Mouse (Mus musculus) myocyte (in vitro differentiated cells): ENCODE measurements around the gene Il1b.

Source experiments
- CEBPB ChIP-seq: IDR thresholded peaks from 2 replicates; pipeline ENCODE4 v1.6.1; 2011; ENCODE audit warnings: mild to moderate bottlenecking, moderate library complexity; ENCODE audit not compliant: poor library complexity, insufficient read depth, severe bottlenecking
- E2F4 ChIP-seq: IDR thresholded peaks from one replicate; pipeline ENCODE4 v1.6.1; 2011; ENCODE audit warnings: mild to moderate bottlenecking, control low read depth, moderate library complexity; ENCODE audit not compliant: insufficient read depth
- MYOD1 ChIP-seq, 3 experiments: IDR thresholded peaks; one replicate each; pipeline ENCODE4 v1.6.1; 2011; ENCODE audit warnings: control low read depth in 2 of 3, low read depth in 2 of 3, mild to moderate bottlenecking in 2 of 3, moderate library complexity in 1 of 3; ENCODE audit not compliant: insufficient read length in 2 of 3, control insufficient read depth in 1 of 3
- POLR2A ChIP-seq: IDR thresholded peaks from one replicate; pipeline ENCODE4 v1.6.1; 2011; ENCODE audit warnings: low read depth, mild to moderate bottlenecking, control low read depth, moderate library complexity; ENCODE audit not compliant: insufficient read length
- POLR2AphosphoS2 ChIP-seq: IDR thresholded peaks from one replicate; pipeline ENCODE4 v1.6.1; 2011; ENCODE audit warnings: low read depth, control low read depth; ENCODE audit not compliant: insufficient read length
- USF1 ChIP-seq: IDR thresholded peaks from one replicate; pipeline ENCODE4 v1.6.1; 2011; ENCODE audit warnings: low read depth, mild to moderate bottlenecking, control low read depth, moderate library complexity

DNA sequence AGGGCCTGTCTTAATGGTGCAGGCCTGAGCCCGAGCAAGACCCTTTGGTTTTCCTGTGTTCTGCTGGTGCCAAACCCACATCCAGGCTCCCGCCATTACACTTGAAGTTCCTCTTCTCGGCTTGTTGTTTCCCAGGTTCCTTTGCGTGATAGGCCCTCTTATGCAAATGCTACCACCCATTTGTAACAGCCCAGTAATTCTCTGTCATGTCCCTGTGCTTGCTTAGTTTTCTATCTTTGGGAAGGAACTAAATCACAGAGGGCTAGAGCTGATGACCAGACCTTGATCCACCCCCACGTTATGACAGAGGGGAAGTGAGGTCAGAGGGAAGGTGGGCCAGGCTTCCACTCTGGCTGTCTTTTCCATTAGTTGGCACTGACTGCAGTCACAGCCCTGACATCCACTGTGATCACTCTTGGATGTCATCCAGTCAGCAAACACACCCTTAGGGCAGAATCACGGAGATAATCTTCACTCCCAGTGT is 32.8 kb downstream of the Il1b start:
- TF ChIP-seq USF1: no peak
- TF ChIP-seq MYOD1 (IDR thresholded peaks at IDR 0.05; ENCODE audit: control insufficient read depth in 1 of 3, insufficient read length in 2 of 3, low read depth in 2 of 3): no peak
- TF ChIP-seq CEBPB: no peak
- TF ChIP-seq POLR2AphosphoS2: no peak
- no peak for TF ChIP-seq POLR2A
- TF ChIP-seq E2F4: no peak
